Mouse (Mus musculus) megakaryocyte, embryonic 14.5 days (primary cell): ENCODE measurements at regions not wholly inside any gene's neighbourhood (a gene's known extent, or its start where the extent isn't known, plus 50 kb on each side); places are given as distances from the start of the nearest gene placed in this dataset.

ENCODE experiments used
- H3K27me3 ChIP-seq: replicated peaks from 2 replicates; pipeline ENCODE3; 2012; ENCODE audit warnings: inconsistent platforms
- H3K36me3 ChIP-seq: replicated peaks from 2 replicates; pipeline ENCODE3; 2012; ENCODE audit warnings: low read length, inconsistent platforms, mixed read lengths
- H3K4me1 ChIP-seq: 2 replicates; pipeline ENCODE4 v1.6.1; 2012; ENCODE audit warnings: inconsistent platforms
- H3K4me3 ChIP-seq: replicated peaks from 2 replicates; pipeline ENCODE3; 2012; ENCODE audit warnings: moderate library complexity, mild to moderate bottlenecking, inconsistent platforms
- H3K9me3 ChIP-seq: 2 replicates; pipeline ENCODE4 v1.6.1; 2012; ENCODE audit warnings: inconsistent platforms
- FLI1 ChIP-seq: IDR thresholded peaks from 2 replicates; pipeline ENCODE4 v1.6.1; 2012; ENCODE audit warnings: low read length, inconsistent platforms, mixed read lengths
- GATA1 ChIP-seq: IDR thresholded peaks from 3 replicates; pipeline ENCODE4 v1.6.1; 2012; ENCODE audit warnings: mixed read lengths, low read length, inconsistent platforms, borderline replicate concordance

DNA sequence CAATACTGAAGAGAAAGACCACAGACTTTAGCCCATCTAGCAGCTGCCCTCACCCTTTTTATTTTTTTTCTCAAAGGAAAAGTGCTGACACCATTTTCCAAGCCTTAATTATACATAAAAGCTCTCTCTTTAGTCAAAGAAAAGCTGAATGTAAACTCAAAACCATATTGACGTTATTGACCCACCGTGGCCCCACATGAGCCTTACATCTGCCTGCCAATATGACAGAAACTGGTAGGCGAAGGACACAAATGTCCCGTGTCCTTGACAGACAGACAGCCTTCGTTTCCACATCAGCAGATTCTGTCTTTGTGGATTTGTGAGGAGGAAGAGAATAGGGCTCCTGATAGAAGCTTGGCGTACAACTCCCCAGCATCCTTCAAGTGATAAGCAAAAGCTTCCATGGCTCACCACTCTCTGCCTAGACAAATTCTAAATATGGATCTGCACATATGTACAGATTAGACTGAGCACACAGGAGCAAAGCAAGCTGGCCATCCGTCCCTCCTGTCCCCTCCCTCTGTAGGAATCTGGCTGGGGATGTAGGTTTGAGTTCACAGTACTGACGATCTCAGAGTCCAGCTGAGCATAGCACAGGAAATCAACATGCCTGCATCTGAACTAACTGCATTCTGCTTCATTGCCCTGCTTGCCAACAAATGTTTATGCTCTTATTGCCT is 90.6 kb upstream of the Pabpc6 start:
- Histone ChIP-seq H3K36me3 (no peaks in the 10 kb centered on the region), H3K4me1 (peaks cover 48% of the 10 kb centered on the region), H3K4me3 (no peak overlapping the region), H3K9me3 (no peaks in the 10 kb centered on the region), H3K27me3 (peaks cover 6% of the 10 kb centered on the region)
- TF ChIP-seq FLI1, result no peak
- no peak for TF ChIP-seq GATA1

DNA sequence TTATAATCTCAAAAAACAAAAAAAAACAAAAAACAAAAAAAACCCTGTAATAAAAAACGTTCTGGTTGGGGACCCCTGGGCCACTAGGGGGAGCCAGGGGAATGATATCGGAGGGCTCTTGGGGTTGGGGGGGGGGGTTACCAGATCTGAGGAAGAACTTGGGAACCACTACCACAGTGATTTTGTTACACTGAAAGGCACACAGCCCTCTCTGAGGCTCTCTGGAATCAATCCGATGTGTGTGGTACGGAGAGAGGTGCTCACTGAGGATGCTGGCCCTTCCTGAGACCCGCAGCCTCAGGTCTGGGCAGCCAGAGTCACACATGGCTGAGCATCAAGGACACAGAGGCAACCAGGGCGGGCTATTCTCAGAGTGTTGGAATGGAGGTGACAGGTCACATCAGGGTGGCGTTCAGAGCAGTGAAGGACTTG is 89.9 kb upstream of the Pabpc6 start:
- H3K36me3 ChIP-seq, result no peaks in the 10 kb centered on the region
- H3K4me1 ChIP-seq, result peaks cover 40% of the 10 kb centered on the region
- no peaks in the 10 kb centered on the region for H3K9me3 ChIP-seq
- peaks cover 6% of the 10 kb centered on the region for H3K27me3 ChIP-seq
- TF ChIP-seq FLI1 (no peak), GATA1 (no peak)
- no peak overlapping the region for H3K4me3 ChIP-seq

DNA sequence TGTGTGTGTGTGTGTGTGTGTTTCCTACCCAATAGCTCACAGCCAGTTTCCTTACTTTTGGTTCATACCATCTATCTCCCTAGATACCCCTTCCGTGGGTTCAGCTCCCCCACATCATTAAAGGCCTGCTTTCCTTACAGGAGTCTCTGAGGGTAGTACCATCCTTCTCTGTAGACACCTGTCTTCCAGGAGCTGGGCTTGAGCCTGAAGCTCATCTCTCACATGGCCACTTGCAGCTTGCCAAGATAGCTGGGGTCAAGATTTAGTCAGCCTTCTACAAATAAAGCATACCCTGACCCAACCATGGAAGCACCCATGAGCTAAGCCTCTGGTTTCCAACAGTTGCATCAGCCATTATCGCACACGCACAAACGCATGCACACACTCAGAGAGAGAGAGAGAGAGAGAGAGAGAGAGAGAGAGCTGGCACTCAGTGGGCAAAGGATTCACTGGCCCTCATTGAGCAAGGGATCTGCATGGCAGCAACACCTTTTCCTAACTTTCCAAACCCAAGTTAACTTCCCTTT is 88.3 kb upstream of the Pabpc6 start:
- 0 out of 2 replicates have a peak, but pooled peaks cover 3% of the 10 kb centered on the region for H3K9me3 ChIP-seq
- TF ChIP-seq GATA1, result no peak
- no peak for TF ChIP-seq FLI1
- H3K4me3 ChIP-seq, result no peak overlapping the region
- H3K36me3 ChIP-seq, result no peaks in the 10 kb centered on the region
- H3K27me3 ChIP-seq, result peaks cover 3% of the 10 kb centered on the region
- peaks cover 36% of the 10 kb centered on the region for H3K4me1 ChIP-seq

DNA sequence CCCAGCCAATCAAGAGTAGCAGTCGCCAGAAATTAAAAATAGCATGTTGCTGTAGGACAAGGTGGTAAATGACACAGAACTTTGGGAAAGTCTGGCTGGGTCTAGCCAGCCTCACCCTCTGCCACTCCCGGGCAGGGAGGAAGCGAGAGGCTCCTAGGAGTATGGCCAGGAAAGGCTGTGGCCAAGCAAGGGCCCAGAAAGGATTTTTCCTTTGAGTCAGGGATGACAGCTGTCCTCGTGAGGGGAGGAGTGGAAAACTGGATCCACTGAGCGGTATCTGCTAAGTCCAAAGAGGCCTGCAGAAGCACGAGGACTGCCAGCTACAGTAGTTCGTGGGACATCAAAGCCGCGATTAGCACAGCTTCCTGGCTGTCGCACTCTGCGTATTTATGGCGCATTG is 87.2 kb upstream of the Pabpc6 start:
- peaks cover 7% of the 10 kb centered on the region; the same call in 1 of the 2 replicates for H3K9me3 ChIP-seq
- TF ChIP-seq FLI1, result no peak
- TF ChIP-seq GATA1, result no peak
- peaks cover 6% of the 10 kb centered on the region for H3K27me3 ChIP-seq
- peak overlapping the region; percentile 54 for H3K4me3 ChIP-seq
- H3K36me3 ChIP-seq, result no peaks in the 10 kb centered on the region
- H3K4me1 ChIP-seq, result peaks cover 34% of the 10 kb centered on the region

DNA sequence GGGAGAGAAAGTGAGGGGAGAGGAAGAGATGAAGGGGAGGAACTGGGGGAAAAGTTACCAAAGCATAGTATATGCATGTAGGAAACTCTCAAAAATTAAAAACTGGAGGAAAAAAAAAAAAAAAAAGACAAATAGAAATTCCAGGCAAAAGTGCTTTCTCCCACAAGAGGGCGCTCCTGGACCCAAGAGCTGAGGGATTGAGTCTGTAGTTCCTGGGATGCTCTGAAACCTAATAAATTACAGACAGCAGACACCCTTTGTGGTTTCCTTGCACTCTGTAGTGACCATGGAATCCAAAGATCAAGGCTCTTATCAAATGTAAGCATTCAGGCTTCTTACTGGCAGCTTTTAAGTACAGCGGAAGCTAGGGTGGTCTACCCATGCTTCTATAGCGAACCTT is 86.7 kb upstream of the Pabpc6 start:
- TF ChIP-seq GATA1, result no peak
- TF ChIP-seq FLI1, result no peak

DNA sequence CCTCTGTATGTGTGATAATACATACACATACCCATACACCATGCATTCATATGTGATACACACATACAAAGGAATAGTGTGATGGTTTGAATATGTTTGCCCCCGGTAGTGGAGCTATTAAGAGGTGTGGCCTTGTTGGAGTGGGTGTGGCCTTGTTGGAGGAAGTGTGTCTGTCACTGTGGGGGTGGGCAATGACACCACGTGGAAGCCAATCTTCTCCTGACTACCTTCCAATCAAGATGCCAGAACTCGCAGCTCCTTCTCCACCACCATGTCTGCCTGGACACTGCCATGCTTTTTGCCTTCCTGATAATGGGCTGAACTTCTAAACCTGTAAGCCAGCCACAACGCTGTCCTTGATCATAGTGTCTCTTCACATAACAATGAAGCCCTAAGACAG is 86.1 kb upstream of the Pabpc6 start:
- Histone ChIP-seq H3K4me3 (no peak overlapping the region), H3K27me3 (peaks cover 6% of the 10 kb centered on the region), H3K9me3 (peaks cover 7% of the 10 kb centered on the region; the same call in 1 of the 2 replicates), H3K36me3 (no peaks in the 10 kb centered on the region), H3K4me1 (peaks cover 30% of the 10 kb centered on the region)
- TF ChIP-seq FLI1, result no peak
- no peak for TF ChIP-seq GATA1

More for the DNA sequence above, 86.7 kb upstream of the Pabpc6 start:
- peaks cover 7% of the 10 kb centered on the region; the same call in 1 of the 2 replicates for H3K9me3 ChIP-seq
- no peaks in the 10 kb centered on the region for H3K36me3 ChIP-seq
- H3K27me3 ChIP-seq, result peaks cover 6% of the 10 kb centered on the region
- H3K4me1 ChIP-seq, result peaks cover 31% of the 10 kb centered on the region
- H3K4me3 ChIP-seq, result peak overlapping the region; percentile 23

DNA sequence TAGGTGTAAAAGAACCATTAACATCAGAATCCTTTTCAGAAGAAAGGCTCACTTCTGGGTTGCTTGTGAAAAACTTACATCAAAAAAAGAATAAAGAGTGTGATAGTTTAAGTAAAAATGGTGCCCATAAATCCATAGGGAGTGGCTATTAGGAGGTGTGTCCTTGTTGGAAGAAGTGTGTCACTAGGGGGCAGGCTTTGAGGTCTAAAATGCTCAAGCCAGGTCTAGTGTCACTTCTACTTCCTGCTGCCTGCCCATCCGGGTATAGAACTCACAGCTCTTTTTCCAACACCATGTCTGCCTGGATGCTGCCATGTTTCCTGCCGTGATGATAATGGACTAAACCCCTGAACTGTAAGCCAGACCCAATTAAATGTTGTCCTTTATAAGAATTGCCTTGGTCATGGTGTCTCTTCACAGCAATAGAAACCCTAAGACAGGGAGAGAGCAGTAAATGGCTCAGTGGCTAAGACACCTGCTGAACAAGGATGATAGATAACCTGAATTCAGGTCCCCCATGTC is 85.4 kb upstream of the Pabpc6 start:
- Histone ChIP-seq H3K9me3 (peaks cover 7% of the 10 kb centered on the region; the same call in 1 of the 2 replicates), H3K4me1 (peaks cover 24% of the 10 kb centered on the region), H3K36me3 (no peaks in the 10 kb centered on the region), H3K27me3 (peaks cover 6% of the 10 kb centered on the region), H3K4me3 (no peak overlapping the region)
- no peak for TF ChIP-seq GATA1
- TF ChIP-seq FLI1, result no peak

DNA sequence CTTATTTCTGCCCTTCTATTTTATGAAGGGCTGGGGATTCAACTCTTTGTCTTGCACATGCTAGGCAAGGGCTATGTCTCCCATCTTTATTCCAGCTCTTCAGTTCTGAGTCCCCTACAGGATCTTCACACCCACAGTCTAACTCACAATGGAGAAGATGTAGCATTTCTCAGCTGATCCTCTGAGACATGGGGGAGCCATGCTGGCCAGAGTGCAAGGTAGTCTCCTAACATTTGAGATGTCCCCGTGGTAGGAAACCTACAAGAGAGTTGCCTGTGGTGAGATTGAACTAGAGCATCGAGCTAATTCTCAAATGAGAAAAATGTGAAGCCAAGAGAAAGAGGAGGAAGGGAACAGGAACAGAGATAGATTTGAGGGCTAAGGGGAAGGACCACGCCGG is 83.3 kb upstream of the Pabpc6 start:
- Histone ChIP-seq H3K36me3 (no peaks in the 10 kb centered on the region), H3K27me3 (peaks cover 6% of the 10 kb centered on the region), H3K9me3 (peaks cover 12% of the 10 kb centered on the region; the same call in 1 of the 2 replicates), H3K4me1 (peaks cover 19% of the 10 kb centered on the region), H3K4me3 (no peak overlapping the region)
- TF ChIP-seq FLI1 (no peak), GATA1 (no peak)

DNA sequence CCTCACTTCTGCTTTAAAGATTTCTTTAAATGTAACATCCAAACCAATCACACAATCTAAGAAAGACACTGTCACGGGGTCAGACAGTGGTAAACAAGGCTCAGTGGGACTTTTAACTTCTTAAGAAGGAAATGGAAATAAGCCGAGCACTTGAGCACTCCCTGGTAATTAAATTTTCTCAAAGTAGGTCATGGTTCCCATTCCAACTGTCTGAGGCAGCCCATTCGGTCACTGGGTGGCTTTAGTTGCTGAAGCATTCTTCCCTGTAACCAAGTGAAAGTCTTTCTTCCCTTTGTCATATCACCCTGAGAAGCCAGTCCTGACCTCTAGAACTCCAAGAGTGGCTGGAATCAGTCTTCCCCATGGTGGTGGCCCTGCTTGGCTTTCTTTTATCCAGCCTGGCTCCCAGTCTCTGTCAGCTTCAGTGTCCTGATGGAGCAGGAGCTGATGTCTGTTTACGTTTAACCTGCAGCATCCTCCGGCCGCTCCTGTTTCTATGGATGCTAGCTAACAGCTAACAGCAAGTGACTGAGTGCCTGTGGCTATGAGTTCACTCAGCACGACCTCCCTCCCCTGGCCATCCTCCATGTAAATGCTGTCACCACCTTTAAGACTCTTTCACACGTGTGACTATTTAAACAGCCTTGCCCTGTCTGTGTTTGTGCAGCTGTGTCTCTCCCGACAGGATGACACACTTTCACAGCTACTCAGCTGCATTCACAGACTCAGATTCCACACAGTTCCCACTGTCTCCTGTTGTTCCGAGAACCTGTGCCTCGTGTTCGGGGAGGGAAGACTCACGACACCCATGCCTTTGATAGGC is 82.0 kb upstream of the Pabpc6 start:
- peaks cover 6% of the 10 kb centered on the region for H3K27me3 ChIP-seq
- no peaks in the 10 kb centered on the region for H3K36me3 ChIP-seq
- H3K9me3 ChIP-seq, result peaks cover 12% of the 10 kb centered on the region; the same call in 1 of the 2 replicates
- TF ChIP-seq GATA1, result no peak
- TF ChIP-seq FLI1, result no peak
- peaks cover 10% of the 10 kb centered on the region for H3K4me1 ChIP-seq
- H3K4me3 ChIP-seq, result no peak overlapping the region

DNA sequence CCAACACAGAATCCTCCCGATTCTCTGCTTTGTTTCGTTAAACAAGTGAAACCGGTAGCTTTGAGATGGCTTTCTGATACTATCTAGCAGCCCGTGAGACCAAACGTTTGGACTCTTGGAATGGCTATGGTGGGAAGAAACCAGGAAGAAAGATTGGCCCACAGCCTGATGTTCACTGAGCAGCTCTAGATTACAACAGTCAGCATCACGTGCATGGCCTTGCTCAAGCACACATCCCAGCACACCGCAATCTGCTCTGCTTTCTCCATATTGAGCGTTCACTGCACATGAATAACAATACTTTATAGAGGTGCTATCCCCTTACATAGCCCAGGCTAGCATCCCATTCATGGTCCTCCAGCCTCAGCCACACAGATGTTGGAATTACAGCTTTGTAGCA is 80.5 kb upstream of the Pabpc6 start:
- Histone ChIP-seq H3K4me3 (no peak overlapping the region), H3K4me1 (no peaks in the 10 kb centered on the region; the same call in 1 of the 2 replicates), H3K9me3 (peaks cover 24% of the 10 kb centered on the region), H3K27me3 (peaks cover 6% of the 10 kb centered on the region), H3K36me3 (no peaks in the 10 kb centered on the region)
- TF ChIP-seq FLI1 (no peak), GATA1 (no peak)
